Mouse (Mus musculus) layer of hippocampus, adult 11-12 months (tissue): ENCODE data around the gene Gm18596.
"Not testable (repeated sequence)": the region's sequence is repeated elsewhere in the genome, so short reads cannot be mapped to it uniquely, and the experiment has no call there.

ENCODE experiments used
- DNase-seq: peaks from one replicate; pipeline ENCODE4 v3.0.0; 2022; ENCODE audit warnings: low spot score

Gm18596 gene

GRCm38 (mm10) chr10:77741924-77742688, at the start of gene Gm18596:
Gene Gm18596, minus strand, starts transcription at chr10:77742638.
- not testable (repeated sequence) for DNase-seq

- no peak for DNase-seq
Observed at GRCm38 (mm10) chr10:77788621-77789020, 46.2 kb upstream of the Gm18596 start.

- not testable (repeated sequence) for DNase-seq
Observed at GRCm38 (mm10) chr10:77787876-77788275, 45.4 kb upstream of the Gm18596 start, which contains the start of gene Gm7137. Gene Gm7137, minus strand, starts transcription at chr10:77788200.

- DNase-seq, result not testable (repeated sequence)
Observed at GRCm38 (mm10) chr10:77783396-77783795, 41.0 kb upstream of the Gm18596 start.

GRCm38 (mm10) chr10:77782442-77782841, 40.0 kb upstream of the Gm18596 start, which contains the start of gene Gm3250:
Gene Gm3250, minus strand, starts transcription at chr10:77782542.
- DNase-seq, result not testable (repeated sequence)

- DNase-seq, result not testable (repeated sequence)
Observed at GRCm38 (mm10) chr10:77776844-77777243, 34.4 kb upstream of the Gm18596 start, which contains the start of gene Gm7138. Gene Gm7138, minus strand, starts transcription at chr10:77776944.

- DNase-seq, result not testable (repeated sequence)
Observed at GRCm38 (mm10) chr10:77772142-77772541, 29.7 kb upstream of the Gm18596 start.

GRCm38 (mm10) chr10:77771225-77771624, 28.8 kb upstream of the Gm18596 start, which contains the start of gene Gm3238:
Gene Gm3238, minus strand, starts transcription at chr10:77771325.
- DNase-seq, result not testable (repeated sequence)

GRCm38 (mm10) chr10:77769727-77770126, 27.3 kb upstream of the Gm18596 start:
- no peak for DNase-seq

- not testable (repeated sequence) for DNase-seq
Observed at GRCm38 (mm10) chr10:77759582-77759981, 17.1 kb upstream of the Gm18596 start, which contains the start of gene Gm3233. Gene Gm3233, minus strand, starts transcription at chr10:77759682.

GRCm38 (mm10) chr10:77753448-77753847, 11.0 kb upstream of the Gm18596 start:
- DNase-seq, result no peak

GRCm38 (mm10) chr10:77752312-77752711, 9.9 kb upstream of the Gm18596 start:
- DNase-seq, result not testable (repeated sequence)

GRCm38 (mm10) chr10:77751254-77751653, 8.8 kb upstream of the Gm18596 start, which contains the start of gene Gm9736:
Gene Gm9736, minus strand, starts transcription at chr10:77751354.
- not testable (repeated sequence) for DNase-seq

GRCm38 (mm10) chr10:77750686-77751085, 8.2 kb upstream of the Gm18596 start:
- DNase-seq, result not testable (repeated sequence)

- DNase-seq, result no peak
Observed at GRCm38 (mm10) chr10:77738929-77739328, 3.5 kb downstream of the Gm18596 start.

GRCm38 (mm10) chr10:77735928-77736327, 6.5 kb downstream of the Gm18596 start:
- no peak for DNase-seq

- DNase-seq, result no peak
Observed at GRCm38 (mm10) chr10:77729241-77729640, 13.2 kb downstream of the Gm18596 start.

- no peak for DNase-seq
Observed at GRCm38 (mm10) chr10:77728280-77728679, 14.2 kb downstream of the Gm18596 start.

GRCm38 (mm10) chr10:77726186-77726585, 16.3 kb downstream of the Gm18596 start, which contains the start of gene Gm10100:
Gene Gm10100, plus strand, starts transcription at chr10:77726486.
- no peak for DNase-seq

GRCm38 (mm10) chr10:77724855-77725254, 17.6 kb downstream of the Gm18596 start:
- DNase-seq, result no peak

- DNase-seq, result not testable (repeated sequence)
Observed at GRCm38 (mm10) chr10:77720299-77720698, 22.1 kb downstream of the Gm18596 start, which contains the start of gene Krtap12-1. Gene Krtap12-1, plus strand, starts transcription at chr10:77720599.

- DNase-seq, result no peak
Observed at GRCm38 (mm10) chr10:77715507-77715906, 26.9 kb downstream of the Gm18596 start, which contains the start of gene Gm10142. Gene Gm10142, plus strand, starts transcription at chr10:77715807.

GRCm38 (mm10) chr10:77713734-77714133, 28.7 kb downstream of the Gm18596 start:
- DNase-seq, result no peak
